Mouse (Mus musculus) liver, adult 2 months (tissue): Measurements from ENCODE around the gene Gbp7.

Source experiments
- CTCF ChIP-seq: fragments of 200-500 bp; IDR thresholded peaks from 2 replicates; pipeline ENCODE4 v1.5.1; 2011; ENCODE audit warnings: low read depth, low read length, control low read depth
- POLR2A ChIP-seq: fragments of 200-500 bp; IDR thresholded peaks from 2 replicates; pipeline ENCODE4 v1.6.1; 2011; ENCODE audit warnings: low read length, control low read depth; ENCODE audit not compliant: insufficient read depth; ENCODE audit errors: extremely low read depth

DNA sequence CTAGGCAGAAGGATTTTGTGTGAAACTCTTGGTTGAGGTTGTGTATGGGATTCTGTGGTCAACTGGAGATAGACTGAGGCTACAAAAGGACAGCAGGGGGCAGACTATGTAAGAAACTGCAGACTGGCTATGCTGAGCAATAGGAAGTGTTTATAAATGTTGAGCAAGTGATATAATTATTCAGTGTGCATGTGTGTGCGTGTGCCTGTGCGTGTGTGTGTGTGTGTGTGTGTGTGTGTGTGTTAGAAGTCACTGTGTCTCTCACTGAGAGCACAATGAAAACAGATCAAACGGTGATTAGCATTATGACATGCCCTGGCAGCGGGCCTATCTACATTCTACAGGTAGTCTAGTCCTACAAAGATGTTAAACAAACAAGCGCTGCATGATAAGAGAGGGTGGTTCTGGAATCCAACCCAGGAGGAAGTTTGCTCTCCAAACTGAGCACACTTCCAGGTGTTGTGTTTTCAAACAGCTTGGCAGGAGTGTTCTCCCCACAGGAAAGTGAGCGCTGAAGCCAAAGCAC, 36.5 kb upstream of the Gbp7 start, which contains the start of gene Gbp5:
- TF ChIP-seq CTCF (no peak), POLR2A (no peak)
